ENCODE assay signal across 11 mouse cellular contexts in the genomic region with DNA sequence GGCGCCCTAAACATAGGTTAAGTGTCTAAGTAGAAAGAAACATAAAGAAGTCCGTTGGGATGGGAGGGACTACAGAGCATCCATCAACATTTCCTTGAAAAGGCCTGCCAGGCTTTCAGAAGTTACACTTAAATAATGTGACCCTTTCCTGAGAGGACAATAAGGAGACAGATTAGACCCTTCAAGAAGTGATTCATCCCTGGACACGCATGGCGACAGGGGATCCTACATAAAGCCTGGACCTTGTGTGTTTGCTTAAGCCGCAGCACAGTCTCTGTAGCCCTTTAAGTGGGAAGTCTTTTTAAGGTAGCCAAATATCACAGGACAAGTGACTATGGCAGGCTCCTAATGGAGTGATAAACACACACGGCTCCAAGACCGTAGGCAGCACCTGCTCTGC. TPM values are rescaled to one million over a fixed set of nuclear protein-coding genes. Genes with fewer than 3 reads are reported as not detected.
DNase-seq lines count a peak whose midpoint lies in the region; ATAC-seq and TF ChIP-seq lines count a peak whose summit lies in the region.
"Had no signal": no experiment of that assay in that cellular context is flagged by ENCODE, and none has a peak within 500 bp of the region (broad histone marks: within the 10 kb centered on the region; RNA-seq: fewer than 3 reads in every experiment).

No protein-coding gene starts in this region.

- no peak for DNase-seq in heart, adult 9 months (ENCODE audit: low spot score in 2 of 2)
- peak; percentile 45 for DNase-seq in embryo, embryonic 11 days
- DNase-seq in hindbrain, postnatal 0 days (ENCODE audit: low spot score), result no peak
- peak; percentile 60 for DNase-seq in neural tube, embryonic 11.5 days (ENCODE audit: low spot score)
- no peak for DNase-seq in gastrocnemius, postnatal 10 days
- no peak for DNase-seq in forebrain, embryonic 11.5 days (ENCODE audit: low spot score)
- no peak for DNase-seq in urinary bladder, postnatal 10 days (ENCODE audit: low spot score)

- H3K4me2 ChIP-seq in heart, embryonic 16.5 days (ENCODE audit: low read depth, low read length), result peak overlapping the region; percentile 57; the same call in 1 of the 2 replicates
- H3K4me2 ChIP-seq in hindbrain, postnatal 0 days (ENCODE audit: low read depth, low read length), result peak overlapping the region; percentile 55; the same call in 1 of the 2 replicates
- peak overlapping the region; percentile 12 for H3K4me2 ChIP-seq in neural tube, embryonic 11.5 days (ENCODE audit: low read depth)
- H3K4me2 ChIP-seq in forebrain, embryonic 11.5 days (ENCODE audit: low read depth, low read length, severe bottlenecking), result no peak overlapping the region
- H3K4me2 ChIP-seq: embryonic facial prominence, embryonic 15.5 days had no signal

- 56% methylated on average over 7 of the region's 7 CpGs for WGBS in heart, embryonic 16.5 days
- 44% methylated on average over 7 of the region's 7 CpGs for WGBS in hindbrain, postnatal 0 days
- WGBS in neural tube, embryonic 11.5 days, result 13% methylated on average over 7 of the region's 7 CpGs
- 49% methylated on average over 7 of the region's 7 CpGs for WGBS in forebrain, embryonic 11.5 days

- H3K9me3 ChIP-seq in heart, embryonic 16.5 days (replicated peaks; ENCODE audit: control insufficient read depth, low read length), result no peaks in the 10 kb centered on the region
- no peaks in the 10 kb centered on the region for H3K9me3 ChIP-seq in hindbrain, postnatal 0 days (ENCODE audit: low read length)
- no peaks in the 10 kb centered on the region for H3K9me3 ChIP-seq in neural tube, embryonic 11.5 days (ENCODE audit: control insufficient read depth, low read length)
- H3K9me3 ChIP-seq in forebrain, embryonic 11.5 days (ENCODE audit: control insufficient read depth, low read length), result no peaks in the 10 kb centered on the region
- H3K9me3 ChIP-seq: embryonic facial prominence, embryonic 15.5 days; limb, embryonic 10.5 days had no signal

- H3K4me3 ChIP-seq in heart, embryonic 16.5 days (ENCODE audit: low read length), result no peak overlapping the region
- H3K4me3 ChIP-seq in hindbrain, postnatal 0 days (ENCODE audit: low read length), result no peak overlapping the region
- no peak overlapping the region for H3K4me3 ChIP-seq in neural tube, embryonic 11.5 days (ENCODE audit: low read depth, low read length)
- no peak overlapping the region for H3K4me3 ChIP-seq in forebrain, embryonic 11.5 days (ENCODE audit: low read depth, low read length)
- H3K4me3 ChIP-seq: embryonic facial prominence, embryonic 15.5 days; limb, embryonic 10.5 days had no signal

- H3K9ac ChIP-seq in heart, embryonic 16.5 days (ENCODE audit: low read length), result no peak overlapping the region
- no peak overlapping the region for H3K9ac ChIP-seq in hindbrain, postnatal 0 days (replicated peaks; ENCODE audit: low read length)
- no peak overlapping the region for H3K9ac ChIP-seq in neural tube, embryonic 11.5 days (ENCODE audit: low read length)
- H3K9ac ChIP-seq in forebrain, embryonic 11.5 days (ENCODE audit: low read length), result no peak overlapping the region
- H3K9ac ChIP-seq: embryonic facial prominence, embryonic 15.5 days; liver, embryonic 14.5 days had no signal

- H3K4me1 ChIP-seq in heart, embryonic 16.5 days (ENCODE audit: control insufficient read depth, insufficient read depth, low read length), result peaks cover 15% of the 10 kb centered on the region
- H3K4me1 ChIP-seq in hindbrain, postnatal 0 days (ENCODE audit: insufficient read depth, low read length), result no peaks in the 10 kb centered on the region
- H3K4me1 ChIP-seq in neural tube, embryonic 11.5 days (ENCODE audit: control insufficient read depth, insufficient read depth, low read length), result peaks cover 8% of the 10 kb centered on the region; the same call in 1 of the 2 replicates
- peaks cover 11% of the 10 kb centered on the region for H3K4me1 ChIP-seq in forebrain, embryonic 11.5 days (replicated peaks; ENCODE audit: control insufficient read depth, insufficient read depth, low read length)
- H3K4me1 ChIP-seq: embryonic facial prominence, embryonic 15.5 days had no signal

- no peaks in the 10 kb centered on the region for H3K36me3 ChIP-seq in heart, embryonic 16.5 days (ENCODE audit: control insufficient read depth, insufficient read depth)
- H3K36me3 ChIP-seq in hindbrain, postnatal 0 days (ENCODE audit: insufficient read depth, low read length), result no peaks in the 10 kb centered on the region
- no peaks in the 10 kb centered on the region for H3K36me3 ChIP-seq in neural tube, embryonic 11.5 days (ENCODE audit: control insufficient read depth, insufficient read depth, low read length)
- H3K36me3 ChIP-seq in forebrain, embryonic 11.5 days (ENCODE audit: control insufficient read depth, insufficient read depth, low read length), result no peaks in the 10 kb centered on the region
- H3K36me3 ChIP-seq: embryonic facial prominence, embryonic 15.5 days; limb, embryonic 10.5 days had no signal

- ATAC-seq in heart, embryonic 16.5 days (replicated peaks; ENCODE audit: extremely low read depth, insufficient read depth, low FRiP score), result no peak
- ATAC-seq in hindbrain, postnatal 0 days, result no peak
- ATAC-seq in neural tube, embryonic 11.5 days (ENCODE audit: insufficient read depth, low FRiP score, low TSS enrichment), result peak; percentile 67
- ATAC-seq in forebrain, embryonic 11.5 days (replicated peaks; ENCODE audit: low FRiP score), result no peak

- H3K27me3 ChIP-seq in heart, embryonic 16.5 days (ENCODE audit: control insufficient read depth, insufficient read depth, low read length), result no peaks in the 10 kb centered on the region
- no peaks in the 10 kb centered on the region for H3K27me3 ChIP-seq in hindbrain, postnatal 0 days (ENCODE audit: insufficient read depth, low read length)
- 0 out of 2 replicates have a peak, but pooled peaks cover 2% of the 10 kb centered on the region for H3K27me3 ChIP-seq in neural tube, embryonic 11.5 days (ENCODE audit: control insufficient read depth, insufficient read depth, low read length)
- no peaks in the 10 kb centered on the region for H3K27me3 ChIP-seq in forebrain, embryonic 11.5 days (ENCODE audit: control insufficient read depth, insufficient read depth, low read length)
- H3K27me3 ChIP-seq: embryonic facial prominence, embryonic 15.5 days had no signal

- TF ChIP-seq CTCF in hindbrain, postnatal 0 days (IDR thresholded peaks at IDR 0.05; ENCODE audit: low read depth), result no peak

- H3K27ac ChIP-seq in heart, embryonic 16.5 days (ENCODE audit: low read length), result no peak overlapping the region
- no peak overlapping the region for H3K27ac ChIP-seq in hindbrain, postnatal 0 days
- no peak overlapping the region for H3K27ac ChIP-seq in neural tube, embryonic 11.5 days (ENCODE audit: low read depth, low read length)
- no peak overlapping the region for H3K27ac ChIP-seq in forebrain, embryonic 11.5 days (ENCODE audit: low read depth, low read length)
- H3K27ac ChIP-seq: embryonic facial prominence, embryonic 15.5 days; limb, embryonic 10.5 days; liver, embryonic 14.5 days had no signal

RNA-seq across cellular contexts. Expression of a gene that starts 52.0 kb away (rescaled TPM):
- 27.9 and 30.0 TPM in 2 replicates for polyA plus RNA-seq in heart, embryonic 16.5 days (2015; fragmentation: Nextera tagmentation; extraction: Ambion mirVana)
- 15.5 and 16.4 TPM in 2 replicates for total RNA-seq in hindbrain, postnatal 0 days (2014; rRNA removed)
- 17.9 and 19.9 TPM in 2 replicates for polyA plus RNA-seq in hindbrain, postnatal 0 days (2015; fragmentation: Nextera tagmentation; extraction: Ambion mirVana)
- polyA plus RNA-seq in neural tube, embryonic 11.5 days (2014; fragmentation: Nextera tagmentation; extraction: Ambion mirVana), result 24.0 and 24.6 TPM in 2 replicates
- 10 to 100 TPM; 12.3 to 15.6 TPM for total RNA-seq in gastrocnemius, postnatal 10 days (2021)
- 30.1 and 38.0 TPM in 2 replicates for polyA plus RNA-seq in forebrain, embryonic 11.5 days (2014; fragmentation: Nextera tagmentation; extraction: Ambion mirVana)

Comparison
In these comparisons a context has a peak if more than half of its experiments do, and no peak if none do; other contexts are left out.
1. DNase-seq: peak in embryo, embryonic 11 days (single experiment) and neural tube, embryonic 11.5 days (single experiment); none in heart, adult 9 months (0 of 2), hindbrain, postnatal 0 days (single experiment), gastrocnemius, postnatal 10 days (single experiment), forebrain, embryonic 11.5 days (single experiment) and urinary bladder, postnatal 10 days (single experiment).